Mouse (Mus musculus): ENCODE data around the gene Bicd2.
A peak's percentile ranks its signal among the peaks of the same experiment; 100 is the strongest.

Gene Bicd2

DNA sequence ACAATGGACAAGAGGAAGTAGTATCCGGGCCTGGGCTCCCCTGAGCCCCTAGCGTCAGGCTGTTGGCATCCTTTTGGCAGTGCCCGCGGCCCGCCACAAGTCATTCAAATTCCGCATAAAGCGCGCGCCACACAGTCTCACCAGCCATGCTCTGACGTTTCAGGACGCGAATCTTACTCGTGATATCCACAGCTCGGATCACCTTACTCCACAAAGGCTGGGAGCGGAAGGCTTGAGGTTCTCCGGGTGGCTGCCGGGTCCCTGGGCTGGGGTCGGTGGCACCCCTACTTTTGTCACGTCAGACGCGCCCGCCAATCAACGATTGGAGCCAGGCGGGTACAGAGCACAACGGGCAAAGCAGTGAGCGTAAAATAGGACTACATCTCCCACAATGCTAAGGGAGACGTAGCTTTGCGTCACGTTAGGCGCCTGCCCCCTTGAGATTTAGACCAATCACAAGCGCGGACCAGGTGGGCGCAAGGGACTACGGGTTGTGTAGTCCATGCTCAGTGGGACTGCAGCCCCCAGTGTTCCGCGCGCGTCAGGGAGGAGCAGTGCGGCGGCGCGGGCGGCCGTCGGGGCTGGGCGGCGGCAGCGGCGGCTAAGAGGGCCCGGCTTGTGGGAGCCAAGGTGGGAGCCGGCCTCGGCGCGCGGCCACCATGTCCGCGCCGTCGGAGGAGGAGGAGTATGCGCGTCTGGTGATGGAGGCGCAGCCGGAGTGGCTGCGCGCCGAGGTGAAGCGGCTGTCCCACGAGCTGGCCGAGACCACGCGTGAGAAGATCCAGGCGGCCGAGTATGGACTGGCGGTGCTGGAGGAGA, at the start of gene Bicd2:
Bicd2 (plus strand) TSS at position 574 of the 819 bp plus-strand sequence.
- peak; percentile 98 for DNase-seq (ENCODE audit: low read depth, low spot score)

DNA sequence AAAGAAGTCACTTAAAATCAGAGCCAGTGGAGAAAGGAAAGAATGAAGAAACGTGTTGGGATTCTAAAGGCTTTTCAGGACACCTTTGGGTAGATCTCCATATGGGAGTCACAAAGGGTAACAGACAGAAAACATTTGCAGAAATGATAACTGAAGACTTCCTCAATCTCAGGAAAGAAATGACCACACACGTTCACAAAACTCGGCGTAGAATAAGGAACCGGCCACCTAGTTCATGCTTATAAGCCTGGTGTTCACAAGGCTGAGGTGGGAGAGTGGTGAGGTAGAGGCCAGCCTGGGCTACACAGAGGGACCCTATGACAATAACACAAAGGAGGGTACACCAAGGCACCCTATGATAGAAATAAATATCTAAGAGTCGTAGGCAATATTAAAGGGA, 49.4 kb upstream of the Bicd2 start:
- no peak for DNase-seq (ENCODE audit: low read depth, low spot score)

DNA sequence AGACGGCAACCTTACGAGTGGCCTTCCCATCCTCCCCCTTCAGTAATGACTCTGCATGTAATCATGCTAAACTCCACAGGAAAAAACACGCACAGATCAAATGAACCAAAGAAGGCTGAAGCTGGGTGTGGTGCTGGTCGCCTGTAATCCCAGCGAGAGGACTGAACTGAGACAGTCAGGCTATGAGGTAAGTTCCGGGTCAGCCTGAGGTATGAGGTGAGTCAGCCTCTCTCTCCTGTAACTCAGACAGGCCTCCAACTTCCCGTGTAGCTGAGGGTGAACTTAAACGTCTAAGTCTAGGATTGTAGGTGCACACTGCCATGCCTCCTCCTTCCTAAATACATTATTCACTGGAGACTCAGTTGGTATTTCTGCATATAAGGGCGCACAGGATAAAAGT, 47.3 kb upstream of the Bicd2 start:
- DNase-seq (ENCODE audit: low read depth, low spot score) = no peak

DNA sequence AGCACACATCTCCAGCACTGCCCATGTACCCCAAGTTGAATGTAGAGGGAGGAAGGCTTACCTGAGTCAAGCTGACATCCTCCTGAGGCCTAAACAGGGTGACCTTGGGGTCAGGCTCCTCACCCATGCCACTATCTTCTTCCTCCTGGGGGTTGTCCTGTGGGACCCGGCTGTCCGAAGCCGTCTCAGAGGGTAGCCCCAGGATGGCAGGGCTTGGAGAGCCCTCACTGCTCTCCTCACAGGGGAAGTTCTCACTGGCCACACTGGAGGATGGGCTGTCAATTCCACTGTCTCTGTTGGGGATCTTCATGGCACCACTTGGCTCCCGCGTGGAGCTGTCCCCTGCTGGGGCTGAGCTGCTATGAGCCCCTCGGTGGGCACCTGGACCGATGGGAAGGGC, 45.1 kb upstream of the Bicd2 start:
- no peak for DNase-seq (ENCODE audit: low read depth, low spot score)

DNA sequence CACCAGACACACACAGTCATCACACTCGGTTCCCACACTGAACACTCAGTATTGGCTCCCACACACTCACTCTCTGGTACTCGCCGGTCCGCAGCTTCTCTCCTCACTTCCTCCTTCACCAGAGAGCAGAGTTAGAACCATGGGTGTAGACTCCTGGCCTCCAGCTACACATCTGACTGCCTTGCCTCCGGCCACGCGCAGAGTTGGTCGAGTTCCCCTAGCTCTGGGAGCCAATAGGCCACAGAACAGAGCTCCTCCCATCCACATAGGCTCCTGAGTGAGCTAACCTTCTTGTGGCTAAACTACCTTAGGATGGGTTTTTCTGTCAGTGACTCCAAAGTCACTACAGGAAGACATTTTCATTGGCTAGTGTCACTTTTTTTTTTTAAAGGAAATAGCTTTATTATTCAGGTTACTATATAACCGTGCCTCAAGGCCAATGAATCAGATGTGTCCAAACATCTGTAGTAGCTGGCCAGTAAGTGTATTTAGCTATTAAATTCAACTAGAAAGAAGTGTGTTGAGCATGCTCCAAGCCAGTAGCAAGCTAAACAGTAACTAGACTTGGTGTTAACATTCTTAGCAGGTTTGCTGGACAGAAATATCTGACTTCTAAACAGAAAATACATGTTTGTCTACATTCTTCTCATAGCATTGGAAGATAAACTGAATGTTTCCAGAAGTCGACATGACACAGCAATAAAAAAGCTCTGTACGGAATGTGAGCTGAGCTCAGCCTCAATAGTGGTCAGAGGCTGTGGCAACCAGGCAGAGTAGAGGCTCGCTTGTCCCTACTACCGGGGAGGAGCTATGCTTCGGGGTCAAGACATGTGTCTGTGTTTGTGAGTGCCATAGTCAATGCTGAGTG, 42.6 kb upstream of the Bicd2 start:
- DNase-seq (ENCODE audit: low read depth, low spot score) = no peak

DNA sequence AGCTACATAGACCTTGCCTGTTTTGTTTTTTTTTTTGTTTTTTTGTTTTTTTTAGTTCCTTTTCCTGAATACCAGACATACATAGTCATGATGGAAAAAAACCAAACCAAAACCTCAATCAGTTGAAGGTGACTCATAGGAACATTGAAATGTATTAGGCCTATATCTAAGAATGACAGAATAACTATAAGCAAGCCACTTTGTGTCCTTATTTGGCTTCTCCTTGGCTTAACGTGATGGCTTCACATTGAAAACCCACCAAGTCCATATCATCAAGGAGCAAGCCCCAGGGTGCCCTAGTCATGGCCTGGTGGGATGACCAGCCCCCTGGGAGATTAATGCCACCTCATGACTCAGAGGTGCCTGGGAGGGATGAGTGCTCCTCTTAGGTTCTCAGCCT, 40.6 kb upstream of the Bicd2 start:
- DNase-seq (ENCODE audit: low read depth, low spot score) = no peak

DNA sequence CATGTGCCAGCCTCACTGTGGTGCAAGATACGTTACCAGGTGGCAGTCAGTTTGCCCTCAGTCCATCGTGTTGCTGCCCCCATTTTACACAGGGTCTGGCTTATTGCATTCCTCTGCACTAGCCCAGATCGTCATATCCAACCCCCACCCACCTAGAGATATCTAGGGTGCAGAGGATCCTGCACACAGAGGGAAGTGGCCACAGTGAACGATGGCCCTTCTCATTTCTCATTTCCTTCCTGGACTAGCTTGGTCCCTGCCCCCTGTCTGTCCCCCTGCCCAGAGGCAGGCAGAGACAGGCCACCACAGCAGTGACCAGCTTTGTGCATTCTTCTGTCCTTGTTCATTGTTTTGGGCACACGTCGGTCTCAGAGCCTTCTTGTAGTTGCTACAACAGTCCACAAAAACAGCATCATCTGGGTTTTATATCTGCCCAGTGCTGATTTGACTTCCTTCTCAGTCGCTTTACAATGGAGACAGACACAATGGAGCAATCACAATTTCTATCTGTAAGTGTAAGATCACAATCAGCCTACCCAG, 34.5 kb upstream of the Bicd2 start:
- DNase-seq (ENCODE audit: low read depth, low spot score) = no peak

DNA sequence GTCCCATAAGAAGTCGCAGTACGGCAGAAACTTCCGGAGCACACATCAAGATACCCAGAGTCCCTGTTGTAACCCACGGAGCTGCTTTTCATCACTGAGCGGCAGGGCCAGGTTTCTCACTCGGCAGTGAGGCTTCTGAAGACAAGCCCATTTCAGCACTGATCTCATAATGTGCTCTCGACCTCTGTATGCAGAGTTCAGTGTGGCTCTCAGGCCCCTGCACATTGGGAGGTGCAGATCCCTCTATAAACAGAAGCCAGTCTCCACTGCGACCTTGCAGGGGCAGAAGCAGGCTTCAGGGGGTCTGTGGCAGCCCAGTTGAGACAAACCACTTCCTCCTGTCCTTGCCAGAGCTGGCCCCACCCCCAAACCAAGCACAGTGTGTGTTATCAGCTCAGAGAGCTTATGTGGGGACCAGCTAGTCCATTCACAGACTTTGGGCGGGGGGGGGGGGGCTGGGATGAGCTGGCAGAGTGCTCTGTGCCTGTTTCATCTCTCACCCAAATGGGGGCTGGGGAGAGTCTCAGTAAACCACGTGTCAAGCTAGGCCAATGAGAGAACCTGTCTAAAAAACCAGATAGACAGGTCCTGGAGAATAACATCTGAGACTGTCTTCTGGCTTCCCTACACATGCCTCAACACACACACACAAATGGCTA, 33.9 kb upstream of the Bicd2 start:
- no peak for DNase-seq (ENCODE audit: low read depth, low spot score)

DNA sequence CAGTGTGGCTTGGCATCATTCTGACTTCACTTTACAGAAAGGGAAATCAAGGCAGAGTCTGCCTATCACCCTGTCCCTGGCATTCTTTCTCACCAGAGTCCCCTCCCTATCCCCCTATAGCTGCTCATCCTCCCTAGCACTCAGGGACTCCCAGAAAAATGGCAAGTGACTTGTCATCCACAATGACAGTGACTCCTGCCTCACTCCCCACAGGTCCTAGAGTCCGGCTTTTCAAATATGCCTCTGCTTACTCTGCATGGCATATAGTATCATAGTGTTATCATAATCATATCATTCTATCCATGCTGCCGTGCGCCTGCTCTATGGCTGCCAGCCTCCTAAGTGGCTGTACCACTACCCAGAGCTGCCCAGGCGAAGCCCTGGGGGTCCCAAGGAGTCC, 33.2 kb upstream of the Bicd2 start:
- DNase-seq (ENCODE audit: low read depth, low spot score) = no peak

DNA sequence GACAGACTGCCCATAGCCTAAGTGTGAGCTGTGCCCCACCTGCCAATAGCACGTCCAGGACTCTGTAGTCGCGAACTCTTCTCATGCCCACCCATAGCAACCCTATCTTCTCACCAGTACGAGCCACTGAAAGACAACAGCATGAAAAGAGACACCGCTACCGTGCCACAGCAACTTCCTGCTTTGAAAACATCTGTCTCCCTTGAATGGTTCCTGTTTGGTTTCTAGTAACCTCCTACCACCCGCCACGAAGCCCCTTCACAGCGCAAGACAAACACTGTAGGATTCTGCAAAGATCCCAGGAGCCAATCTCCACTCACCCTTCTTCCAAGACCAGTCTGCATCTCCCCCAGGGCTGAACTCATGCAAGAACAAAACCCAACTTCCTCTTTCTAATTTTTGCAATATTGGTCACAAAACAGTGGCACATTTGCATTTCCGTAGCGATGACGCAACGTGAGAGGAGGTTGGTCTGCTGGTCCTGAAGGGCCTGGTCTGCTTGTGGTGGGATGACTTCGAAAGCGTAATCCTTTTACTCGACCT, 32.5 kb upstream of the Bicd2 start:
- no peak for DNase-seq (ENCODE audit: low read depth, low spot score)

DNA sequence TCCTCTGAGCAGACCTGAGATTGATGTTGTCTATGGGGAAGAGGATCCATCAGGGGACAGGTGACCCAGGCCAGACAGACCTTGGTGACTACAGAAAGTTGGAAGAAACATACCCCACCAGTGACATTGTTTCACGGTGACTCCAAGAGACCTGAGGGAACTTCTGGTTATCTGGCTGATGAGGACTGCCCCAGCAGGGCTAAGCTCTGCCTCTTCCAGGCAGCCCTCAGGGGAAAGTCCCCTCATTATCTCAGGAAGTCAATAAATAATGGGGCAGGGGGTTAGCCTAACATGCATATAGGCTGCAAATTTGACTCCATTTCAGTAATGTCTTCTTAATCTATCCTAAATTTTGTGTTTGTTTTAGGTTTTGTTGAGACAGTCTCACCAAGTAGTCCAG, 31.9 kb upstream of the Bicd2 start:
- no peak for DNase-seq (ENCODE audit: low read depth, low spot score)

DNA sequence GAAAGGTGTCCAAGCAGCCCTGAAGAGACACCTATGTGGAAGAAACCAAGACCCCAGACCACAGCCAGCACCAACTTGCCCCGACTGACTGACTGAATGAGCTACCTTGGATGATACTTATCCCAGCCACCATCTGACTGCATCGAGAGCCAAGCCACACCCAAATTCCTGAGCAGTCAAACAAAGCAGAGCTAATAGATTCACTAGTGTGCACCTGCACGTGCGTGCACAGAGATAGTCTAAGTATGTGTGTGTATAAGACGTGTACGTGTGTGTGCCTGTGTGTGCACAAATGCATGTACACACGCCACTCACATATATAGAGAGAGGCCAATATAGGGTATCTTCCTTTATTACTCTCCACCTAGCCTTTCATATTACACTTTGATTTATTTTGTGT, 29.7 kb upstream of the Bicd2 start:
- DNase-seq (ENCODE audit: low read depth, low spot score) = peak; percentile 4

DNA sequence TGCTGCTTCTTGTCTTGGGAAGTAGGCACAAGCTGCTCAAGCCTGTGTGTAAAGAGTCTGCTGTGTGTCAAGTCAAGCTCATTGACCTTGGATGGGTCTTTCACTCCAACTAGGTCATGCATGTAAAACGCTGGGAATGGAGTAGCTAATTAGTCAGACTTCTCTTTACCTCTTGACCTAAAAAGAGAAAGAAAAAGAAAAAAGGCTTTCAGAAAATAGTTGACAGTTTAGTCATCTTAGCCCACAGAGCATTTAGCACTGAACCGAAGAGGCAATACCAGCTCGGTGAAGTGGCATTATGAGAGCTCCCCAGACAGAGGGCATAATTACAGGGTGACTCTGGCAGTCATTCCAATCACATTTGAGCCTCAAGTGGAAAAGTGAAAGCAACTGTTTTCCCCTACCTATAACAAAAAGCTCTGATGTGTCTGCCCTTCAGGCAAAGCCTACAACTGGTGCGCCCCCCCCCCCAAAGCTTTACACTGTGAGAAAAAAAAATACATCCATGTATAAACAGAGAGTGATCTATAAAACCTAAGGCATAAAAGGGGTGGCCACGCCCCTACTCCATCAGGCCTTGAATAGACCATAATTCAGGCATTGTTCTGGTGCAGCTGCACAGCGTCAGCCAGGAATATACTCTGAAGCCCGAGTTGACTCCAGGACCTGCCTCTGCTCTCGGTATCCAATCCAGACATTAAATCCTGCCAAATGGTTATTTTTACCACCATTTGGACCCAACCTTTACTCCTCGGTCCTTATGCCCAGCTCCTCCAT, 24.8 kb upstream of the Bicd2 start:
- DNase-seq (ENCODE audit: low read depth, low spot score) = no peak

DNA sequence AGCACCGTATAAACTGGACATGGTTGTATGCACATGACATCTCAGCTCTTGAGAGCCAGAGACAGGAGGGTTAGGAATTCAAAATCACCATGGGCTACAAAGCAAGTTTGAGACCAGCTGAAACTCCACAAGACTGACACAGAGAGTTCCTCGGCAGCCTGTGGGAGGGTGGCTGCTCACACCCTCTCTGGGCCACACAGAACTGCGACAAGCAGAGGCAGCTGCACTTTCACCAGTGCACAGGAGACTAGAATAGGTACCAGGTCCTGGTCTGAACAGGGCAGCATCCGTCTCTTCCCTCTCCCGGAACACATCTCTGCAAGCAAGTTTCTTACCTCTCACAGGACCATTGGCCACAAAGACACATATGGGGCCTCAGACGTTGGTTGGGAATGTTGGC, 23.9 kb upstream of the Bicd2 start:
- no peak for DNase-seq (ENCODE audit: low read depth, low spot score)

DNA sequence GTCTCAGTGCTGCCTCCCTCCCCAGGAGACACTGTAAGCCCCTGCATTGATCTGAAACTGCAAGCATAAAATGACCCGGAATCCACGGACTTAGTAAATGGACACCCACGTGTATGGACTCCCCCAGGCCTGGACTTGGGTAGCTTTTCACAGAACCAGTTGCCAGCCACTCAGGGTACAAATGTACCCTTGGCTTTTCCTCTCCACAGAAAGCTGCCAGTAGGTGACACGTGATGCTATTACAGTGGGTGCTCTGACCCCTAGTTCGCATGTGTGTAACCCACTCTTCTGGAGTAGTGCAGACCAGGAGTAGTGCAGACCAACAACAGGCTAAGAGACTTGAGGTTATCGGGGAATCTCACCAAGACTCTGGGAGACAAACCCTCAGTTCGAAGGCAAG, 23.5 kb upstream of the Bicd2 start:
- no peak for DNase-seq (ENCODE audit: low read depth, low spot score)

DNA sequence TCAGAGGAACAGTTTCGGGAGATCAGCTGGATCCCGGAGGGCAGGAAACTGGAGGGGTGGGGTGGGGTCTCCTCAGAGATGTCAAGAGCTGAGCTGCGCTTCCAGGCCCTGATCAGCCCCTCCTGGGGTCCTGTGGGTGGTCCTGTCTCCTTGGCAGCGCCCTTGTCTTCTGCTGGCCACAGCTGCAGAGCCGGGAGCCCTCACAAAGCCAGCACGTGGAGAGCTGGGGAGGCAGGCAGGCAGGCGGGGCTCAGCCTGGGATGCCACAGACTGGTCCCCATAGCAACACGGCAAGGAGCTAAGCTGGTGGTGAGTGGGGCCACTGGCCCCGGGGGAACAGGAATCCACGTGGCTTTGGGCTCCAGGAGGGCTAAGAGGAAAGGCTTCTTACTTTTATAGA, 21.3 kb upstream of the Bicd2 start, which contains the start of gene Fgd3:
Fgd3 (minus strand) TSS at position 272 of the 400 bp plus-strand sequence.
- peak; percentile 15 for DNase-seq (ENCODE audit: low read depth, low spot score)

DNA sequence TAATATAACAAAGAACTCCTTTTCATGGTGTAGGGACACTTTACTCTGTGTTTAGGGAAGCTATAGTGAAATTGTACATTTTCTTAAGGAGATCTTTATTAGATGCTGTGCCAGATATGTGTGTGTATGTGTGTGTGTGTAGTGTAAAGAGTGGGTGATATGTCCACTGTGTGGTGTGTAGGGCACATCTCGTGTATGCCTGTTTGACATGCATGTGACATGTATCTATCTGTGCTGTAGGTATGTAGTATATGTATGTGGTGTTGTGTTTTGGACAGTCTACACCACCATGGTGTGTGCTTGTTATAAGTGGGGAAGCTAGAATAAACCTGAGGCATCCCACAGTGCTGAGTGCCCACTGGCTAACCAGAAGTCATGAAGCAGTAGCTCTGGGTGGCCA, 20.9 kb upstream of the Bicd2 start:
- DNase-seq (ENCODE audit: low read depth, low spot score) = no peak

DNA sequence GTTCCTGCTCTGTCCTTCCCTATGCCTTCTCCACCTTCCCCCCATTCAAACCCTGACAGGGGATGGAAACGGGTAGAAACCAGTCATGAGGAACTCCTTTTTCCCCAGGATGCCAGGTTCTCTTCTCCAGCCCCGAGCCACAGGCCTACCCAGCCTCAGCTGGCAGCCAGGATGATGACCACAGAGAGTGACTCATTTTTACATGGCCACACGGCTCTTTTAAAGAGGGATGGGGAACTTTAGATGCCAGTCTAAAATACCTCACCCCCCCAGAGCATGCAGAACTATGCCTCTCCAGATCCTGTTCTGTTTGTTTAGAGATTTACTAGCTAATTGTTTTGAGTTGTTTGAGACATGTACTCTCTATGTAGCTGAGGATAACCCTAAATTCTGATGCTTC, 19.9 kb upstream of the Bicd2 start:
- DNase-seq (ENCODE audit: low read depth, low spot score) = no peak

DNA sequence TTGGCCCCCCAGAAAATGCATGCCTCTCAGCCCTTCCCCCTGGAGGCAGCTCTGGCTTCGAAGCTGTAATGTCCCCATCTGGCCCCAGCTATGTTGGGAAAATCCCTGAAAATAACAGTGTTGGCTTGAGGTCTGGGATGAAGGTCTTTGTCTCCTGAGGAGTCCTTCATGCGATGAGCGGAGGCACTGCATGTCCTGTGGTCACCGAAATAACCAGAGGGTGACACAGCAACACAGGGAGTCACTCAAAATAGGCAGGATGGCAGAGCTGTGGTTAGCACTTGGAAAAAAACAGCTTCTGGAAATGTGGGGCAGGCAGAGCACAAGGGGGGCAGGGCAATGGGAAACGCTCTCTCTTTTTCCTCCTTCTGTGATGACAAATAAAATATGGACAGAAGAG, 19.2 kb upstream of the Bicd2 start:
- no peak for DNase-seq (ENCODE audit: low read depth, low spot score)

DNA sequence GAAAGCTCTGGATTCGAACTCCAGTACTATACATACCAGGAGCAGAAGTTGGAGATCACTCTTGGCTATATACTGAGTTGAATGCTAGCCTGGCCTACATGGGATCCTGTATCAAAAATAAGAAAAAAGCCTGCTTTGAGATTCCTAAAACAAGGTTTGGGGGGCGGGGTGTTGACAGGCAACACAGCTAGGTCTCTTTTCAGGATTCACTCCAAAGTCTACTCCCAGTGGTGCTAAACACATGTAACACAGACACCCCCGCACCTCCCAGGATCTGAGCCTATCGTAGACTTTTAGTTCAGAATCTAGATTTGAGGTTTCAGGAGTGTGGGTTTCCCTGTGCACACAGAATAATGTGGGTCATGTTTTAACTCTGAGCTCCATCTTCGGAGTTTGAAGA, 18.6 kb upstream of the Bicd2 start:
- DNase-seq (ENCODE audit: low read depth, low spot score) = no peak

DNA sequence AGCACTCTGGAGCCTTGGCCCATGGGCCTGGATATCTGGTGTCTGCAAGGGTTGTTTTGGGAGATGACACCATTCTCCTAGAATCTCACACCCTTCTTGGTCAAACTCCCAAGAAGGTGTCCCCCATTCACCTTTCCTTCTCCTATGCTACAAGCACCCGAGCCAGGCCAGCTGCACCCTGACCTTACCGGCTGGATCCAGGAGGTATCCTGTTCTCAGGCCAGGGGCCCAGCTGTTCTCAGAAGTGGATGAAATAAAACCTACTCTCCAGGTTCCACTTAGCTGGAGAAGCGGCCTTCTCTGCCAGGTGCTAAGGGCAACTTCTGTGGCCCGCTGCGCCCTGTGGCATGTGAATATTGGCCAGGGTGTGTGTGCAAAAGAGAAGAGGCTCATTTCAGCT, 16.5 kb upstream of the Bicd2 start:
- DNase-seq (ENCODE audit: low read depth, low spot score) = no peak

Measured in ES-CJ7 (cell line).